ENCODE assay signal across 10 mouse cellular contexts in genomic region chr1:155504581-155505328, GRCm38 (mm10). TPM values are rescaled to one million over a fixed set of nuclear protein-coding genes. Genes with fewer than 3 reads are reported as not detected.
DNase-seq lines count a peak whose midpoint lies in the region; ATAC-seq and TF ChIP-seq lines count a peak whose summit lies in the region.
"Had no signal": no experiment of that assay in that cellular context is flagged by ENCODE, and none has a peak within 500 bp of the region (broad histone marks: within the 10 kb centered on the region; RNA-seq: fewer than 3 reads in every experiment).

No protein-coding gene starts in this region.

- no peaks in the 10 kb centered on the region for H3K36me3 ChIP-seq in kidney, embryonic 14.5 days (ENCODE audit: control insufficient read depth, insufficient read depth, low read length)
- no peaks in the 10 kb centered on the region for H3K36me3 ChIP-seq in kidney, embryonic 15.5 days
- no peaks in the 10 kb centered on the region for H3K36me3 ChIP-seq in heart, embryonic 15.5 days
- H3K36me3 ChIP-seq in midbrain, embryonic 14.5 days (ENCODE audit: control insufficient read depth, insufficient read depth, low read length): no peaks in the 10 kb centered on the region

- peak; percentile 47 for DNase-seq in lung, postnatal 36 days
- DNase-seq in left cerebral cortex, adult 18-20 months (ENCODE audit: low spot score in 2 of 2): no peak
- DNase-seq in urinary bladder, adult 18-20 months (ENCODE audit: low spot score in 2 of 2): no peak
- DNase-seq in midbrain, embryonic 14.5 days: no peak
- DNase-seq: adrenal gland, postnatal 10 days; gastrocnemius, postnatal 14 days had no signal

- H3K27me3 ChIP-seq in kidney, embryonic 14.5 days (ENCODE audit: control insufficient read depth, insufficient read depth, low read length): no peaks in the 10 kb centered on the region
- H3K27me3 ChIP-seq in kidney, embryonic 15.5 days: no peaks in the 10 kb centered on the region
- H3K27me3 ChIP-seq in heart, embryonic 15.5 days: no peaks in the 10 kb centered on the region
- no peaks in the 10 kb centered on the region for H3K27me3 ChIP-seq in midbrain, embryonic 14.5 days (ENCODE audit: control insufficient read depth, insufficient read depth, low read length)

- peak; percentile 49; the same call in 1 of the 2 replicates for ATAC-seq in kidney, embryonic 14.5 days (ENCODE audit: low FRiP score, low TSS enrichment)
- no peak; the same call in 1 of the 2 replicates for ATAC-seq in kidney, embryonic 15.5 days (replicated peaks; ENCODE audit: low FRiP score)
- ATAC-seq in heart, embryonic 15.5 days (replicated peaks; ENCODE audit: insufficient number of reproducible peaks, insufficient read depth, low FRiP score, low read depth): peak; percentile 87
- ATAC-seq in midbrain, embryonic 14.5 days (ENCODE audit: low FRiP score, low TSS enrichment): no peak

- H3K9ac ChIP-seq in kidney, embryonic 14.5 days (ENCODE audit: low read depth, low read length): no peak overlapping the region
- H3K9ac ChIP-seq in kidney, embryonic 15.5 days: no peak overlapping the region
- no peak overlapping the region for H3K9ac ChIP-seq in heart, embryonic 15.5 days
- no peak overlapping the region for H3K9ac ChIP-seq in midbrain, embryonic 14.5 days (replicated peaks; ENCODE audit: low read length)

- H3K4me2 ChIP-seq in kidney, embryonic 14.5 days (replicated peaks; ENCODE audit: low read depth, low read length): no peak overlapping the region
- no peak overlapping the region for H3K4me2 ChIP-seq in kidney, embryonic 15.5 days
- peak overlapping the region; percentile 40 for H3K4me2 ChIP-seq in heart, embryonic 15.5 days
- H3K4me2 ChIP-seq in midbrain, embryonic 14.5 days (ENCODE audit: low read length): no peak overlapping the region

- TF ChIP-seq POLR2A in embryonic fibroblast, embryonic 13.5 days (IDR thresholded peaks at IDR 0.05; ENCODE audit: low read depth, low read length): no peak

- no peak overlapping the region for H3K27ac ChIP-seq in kidney, embryonic 14.5 days (ENCODE audit: low read depth, low read length)
- no peak overlapping the region for H3K27ac ChIP-seq in kidney, embryonic 15.5 days
- peak overlapping the region; percentile 51 for H3K27ac ChIP-seq in embryonic fibroblast, embryonic 13.5 days (ENCODE audit: insufficient read depth, low read length)
- peak overlapping the region; percentile 95 for H3K27ac ChIP-seq in heart, embryonic 15.5 days
- no peak overlapping the region for H3K27ac ChIP-seq in midbrain, embryonic 14.5 days (replicated peaks; ENCODE audit: low read depth, low read length)

- WGBS in kidney, embryonic 14.5 days: 36% methylated on average over 12 of the region's 12 CpGs
- 31% methylated on average over 12 of the region's 12 CpGs for WGBS in kidney, embryonic 15.5 days
- WGBS in heart, embryonic 15.5 days: 16% methylated on average over 12 of the region's 12 CpGs
- 66% methylated on average over 12 of the region's 12 CpGs for WGBS in midbrain, embryonic 14.5 days

- peaks cover 5% of the 10 kb centered on the region; the same call in 1 of the 2 replicates for H3K4me1 ChIP-seq in kidney, embryonic 14.5 days (ENCODE audit: control insufficient read depth, insufficient read depth, low read length)
- H3K4me1 ChIP-seq in kidney, embryonic 15.5 days: peaks cover 8% of the 10 kb centered on the region; the same call in 1 of the 2 replicates
- H3K4me1 ChIP-seq in embryonic fibroblast, embryonic 13.5 days (ENCODE audit: control insufficient read depth, insufficient read depth, low read length): peaks cover 9% of the 10 kb centered on the region
- peaks cover 24% of the 10 kb centered on the region for H3K4me1 ChIP-seq in heart, embryonic 15.5 days (replicated peaks)
- no peaks in the 10 kb centered on the region for H3K4me1 ChIP-seq in midbrain, embryonic 14.5 days (ENCODE audit: control insufficient read depth, insufficient read depth, low read length)

- H3K4me3 ChIP-seq in kidney, embryonic 14.5 days (ENCODE audit: low read length): no peak overlapping the region
- no peak overlapping the region for H3K4me3 ChIP-seq in kidney, embryonic 15.5 days (replicated peaks)
- no peak overlapping the region for H3K4me3 ChIP-seq in embryonic fibroblast, embryonic 13.5 days (ENCODE audit: insufficient read depth, low read length)
- no peak overlapping the region for H3K4me3 ChIP-seq in heart, embryonic 15.5 days
- H3K4me3 ChIP-seq in midbrain, embryonic 14.5 days (replicated peaks; ENCODE audit: low read depth, low read length): no peak overlapping the region

- H3K9me3 ChIP-seq in kidney, embryonic 14.5 days (ENCODE audit: control insufficient read depth, low read length): no peaks in the 10 kb centered on the region
- H3K9me3 ChIP-seq in kidney, embryonic 15.5 days (replicated peaks): no peaks in the 10 kb centered on the region
- no peaks in the 10 kb centered on the region for H3K9me3 ChIP-seq in heart, embryonic 15.5 days (replicated peaks)
- H3K9me3 ChIP-seq in midbrain, embryonic 14.5 days (ENCODE audit: control insufficient read depth, low read length): no peaks in the 10 kb centered on the region

- TF ChIP-seq CTCF in embryonic fibroblast, embryonic 13.5 days (IDR thresholded peaks at IDR 0.05; ENCODE audit: borderline replicate concordance, insufficient read depth, low read length): no peak

RNA-seq across cellular contexts. Expression of gene Acbd6, which starts 53.2 kb away (rescaled TPM):
- polyA plus RNA-seq in kidney, embryonic 14.5 days (2014; fragmentation: Nextera tagmentation; extraction: Ambion mirVana): 80.7 and 87.0 TPM in 2 replicates
- polyA plus RNA-seq in kidney, embryonic 15.5 days (2015; fragmentation: Nextera tagmentation; extraction: Ambion mirVana): 73.5 and 74.3 TPM in 2 replicates
- polyA plus RNA-seq in embryonic fibroblast, embryonic 13.5 days (2011; ENCODE audit: insufficient read length, low read depth, missing spikeins): 59.2 and 64.8 TPM in 2 replicates
- 55.6 and 58.4 TPM in 2 replicates for polyA plus RNA-seq in heart, embryonic 15.5 days (2015; fragmentation: Nextera tagmentation; extraction: Ambion mirVana)
- total RNA-seq in left cerebral cortex, adult 18-20 months (2021): 100 to 1,000 TPM; 106 to 108 TPM
- 91.8 and 98.1 TPM in 2 replicates for polyA plus RNA-seq in midbrain, embryonic 14.5 days (2014; fragmentation: Nextera tagmentation; extraction: Ambion mirVana)

Comparison
In these comparisons a context has a peak if more than half of its experiments do, and no peak if none do; other contexts are left out.
1. ATAC-seq: peak in kidney, embryonic 14.5 days (single experiment) and heart, embryonic 15.5 days (single experiment); none in kidney, embryonic 15.5 days (single experiment) and midbrain, embryonic 14.5 days (single experiment).
2. H3K27ac ChIP-seq: peak in embryonic fibroblast, embryonic 13.5 days (single experiment) and heart, embryonic 15.5 days (single experiment); none in kidney, embryonic 14.5 days (single experiment), kidney, embryonic 15.5 days (single experiment) and midbrain, embryonic 14.5 days (single experiment).